Mouse (Mus musculus) brain, embryonic 14.5 days (tissue): ENCODE data around the gene Usf1.

Experiments used
- CTCF ChIP-seq: fragments of 200-500 bp; IDR thresholded peaks from 2 replicates; pipeline ENCODE4 v1.5.1; 2012; ENCODE audit warnings: inconsistent platforms, mild to moderate bottlenecking, moderate library complexity, borderline replicate concordance; ENCODE audit not compliant: insufficient read depth, insufficient read length; ENCODE audit errors: extremely low read depth
- POLR2A ChIP-seq: fragments of 200-500 bp; IDR thresholded peaks from 2 replicates; pipeline ENCODE4 v1.6.1; 2012; ENCODE audit warnings: mild to moderate bottlenecking, inconsistent platforms, borderline replicate concordance; ENCODE audit not compliant: poor library complexity, insufficient read depth, insufficient read length, severe bottlenecking; ENCODE audit errors: extremely low read depth

DNA sequence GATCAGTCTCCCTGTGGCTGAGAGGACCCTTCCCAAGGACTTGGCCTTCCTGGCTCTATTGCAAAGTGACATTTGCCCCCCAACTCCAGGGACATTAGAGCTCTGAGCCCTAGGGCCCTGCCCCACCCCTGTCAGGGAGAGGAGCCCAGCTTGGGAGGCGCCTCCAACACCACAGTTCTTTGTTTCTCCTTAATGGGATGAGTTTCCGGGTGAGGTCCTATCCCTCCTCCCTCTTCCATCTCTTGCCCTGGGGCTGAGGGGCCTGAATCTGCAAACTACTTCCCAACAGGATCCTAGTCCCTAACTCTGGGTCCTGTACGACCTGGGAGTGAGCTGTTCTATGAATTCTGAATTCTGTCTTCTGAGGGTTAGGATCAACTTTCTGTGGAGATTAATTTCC is 38.2 kb upstream of the Usf1 start:
- TF ChIP-seq POLR2A (no peak), CTCF (no peak)
